Mouse (Mus musculus) left cerebral cortex, postnatal 4 days (tissue): ENCODE data around the gene Gabrr1. TPM values are rescaled to one million over a fixed set of nuclear protein-coding genes. Genes with fewer than 3 reads are reported as not detected.
A peak's percentile ranks its signal among the peaks of the same experiment; 100 is the strongest.
"Not testable (repeated sequence)": the region's sequence is repeated elsewhere in the genome, so short reads cannot be mapped to it uniquely, and the experiment has no call there.

Experiments
- DNase-seq: peaks from one replicate; pipeline ENCODE4 v3.0.0-alpha.2; 2022
- intact Hi-C: fragments of 180-260 bp; cut with DNase I; formaldehyde crosslinking; loops from one replicate; pipeline ENCODE4 v1.15.1; 2025
- total RNA-seq, 2 experiments: library from RNA; stranded (reverse); gene quantifications; 2 replicates each; pipeline ENCODE4 v1.2.3; 2021

Gene Gabrr1
- under 1 TPM in 1 of 2 experiments, not detected in 1; 0.16 TPM for total RNA-seq

DNA sequence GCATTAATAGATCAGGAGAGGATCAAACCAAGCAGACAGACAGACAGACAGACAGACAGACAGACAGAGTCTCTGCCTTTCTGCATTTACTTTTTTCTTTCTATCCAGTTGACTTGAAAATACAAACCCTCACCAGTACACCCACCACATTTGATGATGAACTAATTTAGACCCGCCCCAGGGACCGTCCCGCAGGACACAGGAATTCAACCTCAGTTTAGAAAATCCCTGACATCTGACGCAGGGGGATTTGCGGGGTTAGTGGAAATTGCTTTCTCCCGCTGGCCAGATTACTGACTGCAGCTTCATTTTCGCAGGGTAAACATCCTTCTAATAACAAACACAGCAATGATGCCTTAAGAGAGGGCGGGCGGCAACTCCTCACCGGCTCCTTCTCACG is at the start of gene Gabrr1:
Gene Gabrr1, plus strand, starts transcription at position 301 of the 400 bp plus-strand sequence.
- intact Hi-C loops, result no loop called here
- no peak for DNase-seq

DNA sequence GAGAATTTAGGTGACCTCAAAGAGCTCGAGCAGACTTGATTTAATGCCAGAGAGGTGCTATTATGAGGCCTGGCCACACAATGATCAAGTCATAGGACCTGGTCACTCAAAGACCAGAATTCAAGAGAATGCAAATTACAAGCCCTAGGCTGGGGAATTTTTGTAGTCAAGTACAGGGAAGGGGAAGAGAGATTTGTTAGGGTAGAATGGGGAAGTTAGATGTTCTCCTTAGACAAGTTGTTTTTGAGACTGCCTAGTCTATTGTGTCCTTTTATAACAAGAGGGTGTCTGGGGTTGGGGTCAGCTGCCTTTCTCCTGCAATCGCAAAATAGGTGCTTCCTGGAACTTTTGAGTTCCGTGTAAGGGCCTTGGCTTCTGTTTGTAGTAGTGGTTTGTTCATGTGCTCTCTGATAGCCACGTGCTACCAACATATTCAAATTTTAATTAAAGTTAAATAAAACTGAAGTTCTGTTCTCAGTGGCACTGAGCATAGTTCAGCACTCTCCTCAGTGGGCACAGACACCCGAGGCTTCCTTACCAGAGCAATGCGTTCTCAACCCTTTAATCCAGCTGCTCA is 33.1 kb upstream of the Gabrr1 start:
- intact Hi-C loops, result no loop called here
- DNase-seq, result no peak

DNA sequence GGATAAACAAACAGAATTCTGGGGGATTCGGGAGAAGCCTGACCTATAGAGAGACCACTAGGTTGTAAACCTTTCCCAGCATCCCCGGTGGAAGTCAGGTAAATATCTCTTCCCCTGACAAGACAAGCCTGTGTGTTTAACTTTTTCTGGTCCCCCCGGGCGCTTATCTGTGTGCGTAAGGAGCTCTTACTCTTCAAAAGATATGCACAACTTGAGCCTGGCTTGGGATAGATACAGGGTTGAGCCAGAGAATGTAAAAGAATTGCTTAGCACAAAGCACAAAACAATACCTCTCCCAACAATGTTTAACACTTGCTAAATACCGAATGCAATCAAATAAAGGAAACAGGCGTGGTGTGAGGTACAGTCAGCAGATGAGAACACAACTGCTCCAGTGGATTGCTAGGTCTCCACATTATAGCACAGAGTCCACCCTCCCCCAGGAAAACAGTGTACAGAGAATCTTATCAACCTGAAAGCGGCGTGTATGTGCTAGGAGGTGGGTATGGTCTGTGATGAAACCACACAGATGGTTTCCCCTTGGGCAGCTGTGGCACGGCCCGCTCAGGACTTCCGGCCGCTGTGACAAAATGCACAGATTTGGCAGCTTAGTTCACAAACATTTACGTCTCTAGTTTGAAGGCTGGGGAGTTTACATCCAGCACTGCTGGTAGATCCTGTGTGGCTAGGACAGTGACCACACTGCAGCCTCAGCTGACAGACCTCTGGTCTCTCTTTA is 22.4 kb upstream of the Gabrr1 start:
- intact Hi-C loops, result loop anchor here (10.0 kb wide), 2 partner anchors 85 to 355 kb away; no protein-coding TSS in a partner anchor
- no peak for DNase-seq

DNA sequence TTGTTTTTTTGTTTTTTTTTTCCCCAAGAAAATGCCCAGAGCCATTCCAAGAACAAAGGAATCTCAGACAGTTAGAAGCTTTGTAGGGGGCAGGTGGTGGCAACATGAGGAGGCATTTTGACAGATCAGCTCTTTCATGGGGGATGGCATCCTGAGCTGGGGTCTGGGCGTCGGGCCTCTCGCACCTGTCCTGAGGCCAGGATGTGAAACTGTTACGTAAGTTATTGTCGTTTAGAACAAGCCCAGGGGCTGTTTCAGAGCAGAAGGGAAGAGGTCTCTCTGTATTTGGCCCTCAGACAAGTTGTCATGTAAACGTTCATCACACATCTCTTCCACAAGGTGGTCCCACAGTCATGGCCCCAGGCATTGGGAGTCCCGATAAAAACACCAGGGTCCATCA is 21.5 kb upstream of the Gabrr1 start:
- DNase-seq, result no peak
- intact Hi-C loops, result loop anchor here (10.0 kb wide), 2 partner anchors 86 to 356 kb away; no protein-coding TSS in a partner anchor

DNA sequence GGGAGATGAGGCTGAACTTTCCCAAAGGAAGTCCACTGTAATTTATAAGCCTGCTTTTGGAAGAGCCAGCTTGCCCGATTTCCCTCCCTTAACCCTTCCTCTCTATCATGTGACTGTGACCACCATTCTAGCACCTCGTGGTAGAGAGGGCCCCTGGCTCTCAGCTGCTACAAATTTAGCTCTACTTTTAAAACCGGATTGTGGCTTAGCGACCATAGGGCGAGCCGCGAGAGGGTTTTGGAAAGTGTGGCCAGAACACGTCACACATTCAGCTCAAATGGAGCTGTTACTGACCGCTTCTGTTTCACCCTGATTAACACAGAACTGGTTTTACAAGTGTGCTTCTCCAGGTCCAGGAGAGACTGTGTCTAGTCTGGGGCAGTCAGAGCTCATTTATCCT is 21.0 kb upstream of the Gabrr1 start:
- intact Hi-C loops, result loop anchor here (10.0 kb wide), 2 partner anchors 87 to 357 kb away; no protein-coding TSS in a partner anchor
- DNase-seq, result no peak

DNA sequence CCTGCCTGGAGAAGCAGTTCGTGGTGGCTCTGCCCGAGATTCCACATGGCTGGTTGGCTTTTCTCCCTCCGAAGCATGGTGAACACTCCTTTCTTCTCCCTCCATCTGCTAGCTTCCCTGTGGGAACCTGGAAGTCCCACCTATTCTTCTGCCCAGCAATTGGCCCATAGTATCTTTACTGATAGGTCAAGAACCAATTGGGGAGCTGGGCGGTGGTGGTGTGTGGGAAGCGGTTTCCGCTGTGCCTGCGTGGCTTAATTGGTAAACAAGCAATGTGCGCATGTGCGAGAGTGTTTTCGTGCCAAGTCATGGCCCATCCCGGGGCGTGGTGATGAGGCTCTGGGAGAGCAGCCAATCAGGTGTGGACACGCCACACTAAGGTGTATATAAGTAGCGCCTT is 19.5 kb upstream of the Gabrr1 start:
- DNase-seq, result not testable (repeated sequence)
- intact Hi-C loops, result loop anchor here (10.0 kb wide), 2 partner anchors 88 to 358 kb away; no protein-coding TSS in a partner anchor

DNA sequence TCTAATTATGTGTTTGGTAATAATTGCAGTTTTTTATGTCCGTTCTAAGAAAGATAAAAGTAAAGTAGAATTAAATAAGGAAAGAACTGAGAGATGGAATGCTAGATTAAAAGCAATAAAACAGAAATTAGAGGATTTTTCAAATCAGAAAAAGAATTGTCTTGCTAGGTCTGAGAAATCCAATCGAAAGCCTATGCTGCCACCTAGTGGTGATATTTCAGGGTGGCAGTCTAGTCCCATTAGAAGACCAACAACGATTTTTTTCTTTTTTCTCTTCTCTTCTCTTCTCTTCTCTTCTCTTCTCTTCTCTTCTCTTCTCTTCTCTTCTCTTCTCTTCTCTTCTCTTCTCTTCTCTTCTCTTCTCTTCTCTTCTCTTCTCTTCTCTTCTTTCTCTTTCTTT is 13.2 kb upstream of the Gabrr1 start:
- peak; percentile 83 for DNase-seq
- intact Hi-C loops, result loop anchor here (10.0 kb wide), 2 partner anchors 94 to 364 kb away; no protein-coding TSS in a partner anchor

DNA sequence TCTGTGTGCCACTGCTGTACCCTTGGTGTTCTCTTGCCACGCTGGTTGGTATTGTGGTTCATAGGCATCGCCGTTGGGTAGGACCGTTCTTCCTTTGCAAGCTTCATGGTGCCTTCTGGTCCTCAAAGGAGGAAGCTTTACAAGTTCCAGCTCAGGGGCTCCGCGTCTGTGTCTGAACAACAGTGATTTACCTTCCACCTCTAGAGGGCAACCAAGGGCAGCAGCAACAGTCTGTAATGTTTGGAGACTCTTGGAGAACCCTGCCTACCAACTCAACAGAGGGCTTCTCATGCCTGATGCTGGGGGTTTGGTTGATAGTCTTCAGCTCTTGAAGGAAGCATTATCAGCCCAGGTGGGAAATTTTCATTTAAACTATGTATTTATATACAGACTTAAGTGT is 7.8 kb upstream of the Gabrr1 start:
- intact Hi-C loops, result loop anchor here (2.0 kb wide), 1 partner anchor 168 kb away; no protein-coding TSS in a partner anchor
- peak; percentile 49 for DNase-seq

DNA sequence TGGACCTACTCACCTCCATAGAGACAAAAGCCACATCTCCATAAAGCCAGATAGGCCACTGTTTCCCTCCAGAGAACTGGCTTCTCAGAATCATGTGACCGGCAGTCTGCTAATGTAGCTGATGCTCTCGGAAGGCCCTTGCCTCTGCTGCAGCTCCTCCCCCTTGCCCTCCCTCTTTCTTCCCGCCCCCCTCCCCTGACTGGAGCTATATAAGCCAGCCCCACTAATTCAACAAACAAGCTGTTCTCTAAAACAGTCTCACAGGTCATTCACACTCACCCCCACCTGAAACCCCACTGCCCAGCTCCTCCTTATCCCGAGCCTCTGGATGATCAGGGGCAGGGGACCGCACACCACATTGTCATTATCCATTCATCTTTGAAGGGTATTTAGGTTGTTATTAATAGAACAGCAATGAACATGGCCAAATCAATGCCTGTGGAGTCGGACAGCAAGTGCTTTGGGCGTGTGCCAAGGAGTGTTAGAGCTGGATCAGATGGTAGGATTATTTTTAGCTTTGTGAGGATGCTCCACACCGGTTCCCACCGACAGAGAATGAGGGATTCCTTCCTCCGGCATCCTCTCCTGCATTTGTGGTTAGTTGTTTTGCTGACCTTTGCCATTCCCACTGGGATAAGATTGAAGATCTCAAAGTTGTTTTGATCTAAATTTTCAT is 6.8 kb upstream of the Gabrr1 start:
- DNase-seq, result peak; percentile 76
- intact Hi-C loops, result loop anchor here (2.0 kb wide), 1 partner anchor 167 kb away; no protein-coding TSS in a partner anchor

DNA sequence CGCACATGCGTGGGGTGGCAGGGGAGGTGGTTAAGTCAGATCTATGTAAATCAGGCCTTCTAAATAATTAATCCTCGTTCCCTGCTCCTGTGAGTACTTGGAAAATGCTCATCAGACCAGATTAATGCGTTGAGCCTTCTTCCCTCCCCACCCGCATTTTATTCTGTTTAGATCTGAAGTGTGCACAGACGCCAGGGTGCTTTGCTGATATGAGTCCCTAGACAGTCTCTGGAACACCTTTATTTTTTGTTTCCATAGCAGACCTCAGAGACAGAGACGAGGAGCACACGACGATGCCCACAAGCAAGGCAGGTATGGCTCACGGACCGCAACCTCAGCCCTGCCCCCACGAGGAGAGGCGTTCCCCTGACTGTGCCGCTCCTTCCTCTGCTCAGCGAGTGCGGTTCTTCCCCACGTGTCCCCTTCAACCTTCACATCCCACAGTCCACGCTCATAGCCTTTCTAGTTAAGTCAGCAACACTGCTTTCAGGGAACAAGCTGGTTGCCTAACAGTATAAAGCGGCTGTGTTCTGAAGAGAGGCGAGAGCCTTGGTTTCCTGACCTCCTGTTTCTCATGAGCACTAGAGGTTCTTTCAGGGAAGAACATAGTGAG is 14.5 kb downstream of the Gabrr1 start:
- intact Hi-C loops, result no loop called here
- no peak for DNase-seq

DNA sequence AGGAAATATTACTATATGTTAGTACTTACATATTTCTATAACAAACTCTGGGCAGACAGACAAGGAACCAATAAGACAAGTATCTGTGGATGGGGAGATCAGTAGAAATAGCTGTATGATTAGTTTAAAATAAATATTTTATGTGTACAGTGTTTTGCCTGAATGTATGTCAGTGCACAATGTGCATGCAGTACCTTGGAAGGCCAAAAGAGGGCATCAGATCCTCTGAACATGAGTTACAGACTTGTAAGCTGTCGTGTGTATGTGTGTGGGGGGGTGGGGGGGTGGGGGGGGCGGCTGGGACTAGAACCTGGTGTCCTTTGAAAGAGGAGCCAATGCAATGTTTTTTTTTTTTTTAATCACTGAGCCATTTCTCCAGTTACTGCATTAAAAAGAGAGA is 15.5 kb downstream of the Gabrr1 start:
- DNase-seq, result peak; percentile 50
- intact Hi-C loops, result no loop called here

DNA sequence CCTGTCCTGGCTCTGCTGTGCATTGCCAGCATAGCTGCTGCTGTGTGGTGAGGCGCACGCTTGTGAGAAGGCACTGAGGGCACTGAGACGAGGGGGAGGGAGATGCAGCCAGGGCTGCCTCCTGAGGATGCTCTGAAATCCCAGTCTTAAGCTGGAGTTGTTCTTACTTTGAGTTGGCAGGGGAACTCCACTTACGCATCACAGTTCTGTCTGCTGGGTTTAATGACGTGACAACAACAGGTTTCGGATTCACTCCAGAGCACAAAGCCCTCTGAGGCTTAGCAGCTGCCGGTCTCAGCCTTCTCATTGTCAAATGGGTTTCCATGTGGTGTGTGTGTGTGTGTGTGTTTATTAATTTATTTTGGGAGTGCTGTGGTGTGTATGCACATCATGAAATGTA is 16.8 kb downstream of the Gabrr1 start:
- no peak for DNase-seq
- intact Hi-C loops, result no loop called here

DNA sequence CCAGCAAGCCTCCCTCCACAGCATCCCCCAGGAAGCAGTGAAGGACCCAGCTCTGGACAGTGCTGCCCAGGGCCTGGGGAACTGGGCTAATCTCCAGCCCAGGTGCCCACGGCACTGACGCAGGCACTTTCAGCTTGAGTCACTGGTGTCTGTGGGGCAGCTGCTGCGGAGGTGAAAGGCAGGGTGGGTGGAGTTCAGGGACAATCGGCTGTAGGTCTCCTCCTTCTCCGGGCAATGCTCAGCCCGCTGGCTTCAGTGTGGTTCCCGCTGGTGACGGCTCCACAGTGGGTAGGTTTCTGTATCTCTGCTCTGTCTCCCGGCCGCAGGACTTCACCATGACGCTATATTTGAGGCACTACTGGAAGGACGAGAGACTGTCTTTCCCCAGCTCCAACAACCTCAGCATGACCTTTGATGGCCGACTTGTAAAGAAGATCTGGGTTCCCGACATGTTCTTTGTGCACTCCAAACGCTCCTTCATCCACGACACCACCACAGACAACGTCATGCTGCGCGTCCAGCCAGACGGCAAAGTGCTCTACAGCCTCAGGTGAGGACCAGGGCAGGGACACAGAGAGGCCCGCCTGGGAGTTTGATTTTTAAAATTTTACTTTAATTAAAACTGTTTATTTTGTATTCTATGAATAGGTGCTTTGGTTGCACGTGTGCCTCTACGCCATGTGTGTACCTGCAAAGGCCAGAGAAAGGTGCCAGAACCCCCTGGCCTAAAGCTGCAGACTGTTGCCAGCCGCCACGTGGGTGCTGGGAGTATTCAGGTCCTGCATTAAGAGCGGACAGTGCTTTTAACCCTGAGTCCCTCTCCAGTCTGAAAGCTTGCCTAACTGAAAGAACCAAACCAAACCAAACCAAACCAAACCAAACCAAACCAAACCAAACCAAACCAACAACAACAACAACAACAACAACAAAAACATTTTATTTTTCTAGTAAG is 20.0 kb downstream of the Gabrr1 start:
- no peak for DNase-seq
- intact Hi-C loops, result no loop called here

DNA sequence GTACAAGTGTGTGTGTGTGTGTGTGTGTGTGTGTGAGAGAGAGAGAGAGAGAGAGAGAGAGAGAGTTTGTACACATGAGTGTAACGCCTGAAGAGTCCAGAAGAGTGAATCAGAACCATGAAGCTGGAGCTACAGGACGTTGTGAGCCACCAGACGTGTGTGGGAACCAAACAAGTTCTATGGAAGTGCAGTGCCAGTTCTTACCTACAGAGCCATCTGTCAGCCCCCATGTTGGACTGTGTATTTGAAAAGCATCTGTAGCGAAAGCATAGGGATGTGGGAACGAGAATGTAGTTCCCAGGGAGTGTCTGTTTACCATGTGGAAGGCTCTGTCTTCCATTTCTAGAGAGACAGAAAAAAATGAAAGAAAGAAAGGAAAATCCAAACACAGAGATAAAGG is 51.2 kb downstream of the Gabrr1 start:
- DNase-seq, result no peak

DNA sequence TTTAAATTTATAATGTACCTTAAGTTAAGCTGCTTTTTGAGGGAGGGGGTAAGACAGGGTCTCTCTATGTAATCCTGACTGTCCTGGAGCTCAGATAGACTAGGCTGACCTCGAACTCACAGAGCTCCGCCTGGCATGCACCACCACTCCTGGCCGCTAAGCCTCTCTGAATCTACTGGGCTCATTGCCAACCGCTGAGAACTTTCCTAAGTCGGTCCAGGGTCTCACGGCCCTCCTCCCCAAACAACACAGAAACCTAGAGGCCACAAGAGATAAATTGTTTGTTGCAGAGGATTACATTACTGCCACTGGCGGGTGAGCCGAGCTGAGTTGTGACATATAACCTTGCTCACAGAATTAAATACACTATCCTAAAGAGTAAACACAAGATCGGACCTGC is 55.8 kb downstream of the Gabrr1 start:
- peak; percentile 68 for DNase-seq
- intact Hi-C loops, result no loop called here

More for the DNA sequence above, 51.2 kb downstream of the Gabrr1 start:
- intact Hi-C loops, result no loop called here

DNA sequence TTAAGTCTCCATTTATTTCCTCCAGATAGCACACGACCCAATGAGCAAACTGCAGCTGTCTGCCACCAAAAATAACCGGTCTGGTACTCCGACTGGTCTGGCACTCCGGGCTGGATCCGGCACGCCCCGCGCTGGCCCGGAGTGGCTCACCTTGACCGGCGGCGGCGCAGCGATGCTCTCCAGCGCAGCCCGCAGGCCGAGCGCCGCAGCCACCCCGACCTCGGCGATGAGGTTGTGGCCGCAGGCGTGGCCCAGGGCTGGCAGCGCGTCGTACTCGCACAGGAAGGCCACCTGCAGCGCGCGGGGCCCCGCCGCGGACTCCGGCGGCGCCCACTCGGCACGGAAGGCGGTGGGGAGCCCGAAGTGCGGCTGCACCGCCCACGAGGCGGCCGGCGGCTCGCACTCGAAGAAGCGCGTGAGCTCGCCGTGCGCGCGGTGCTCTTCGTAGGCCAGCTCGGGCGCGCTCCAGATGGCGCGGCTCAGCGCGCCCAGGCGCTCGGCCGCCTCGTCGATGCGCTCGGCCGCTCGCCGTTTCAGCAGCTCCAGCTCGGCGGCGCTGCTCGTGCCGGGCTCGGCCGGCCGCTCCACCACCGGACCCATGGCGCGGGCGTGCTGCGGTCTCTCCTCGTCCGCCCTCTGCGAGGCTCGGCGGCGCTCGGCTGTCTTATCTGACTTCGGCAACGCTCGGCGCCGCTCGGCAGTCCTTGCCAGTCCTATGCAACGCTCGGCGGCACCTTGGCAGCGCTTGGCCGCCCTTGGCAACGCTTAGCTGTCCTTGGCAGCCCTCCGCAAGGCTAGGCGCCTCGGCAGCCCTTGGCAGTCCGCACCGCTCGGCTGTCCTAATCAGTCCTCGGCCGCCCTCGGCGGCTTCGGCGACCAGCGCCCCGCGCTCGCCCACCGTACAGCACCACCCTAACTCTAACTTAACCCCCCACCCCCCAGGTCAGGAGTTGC is 56.7 kb downstream of the Gabrr1 start:
- intact Hi-C loops, result no loop called here
- peak; percentile 99 for DNase-seq

DNA sequence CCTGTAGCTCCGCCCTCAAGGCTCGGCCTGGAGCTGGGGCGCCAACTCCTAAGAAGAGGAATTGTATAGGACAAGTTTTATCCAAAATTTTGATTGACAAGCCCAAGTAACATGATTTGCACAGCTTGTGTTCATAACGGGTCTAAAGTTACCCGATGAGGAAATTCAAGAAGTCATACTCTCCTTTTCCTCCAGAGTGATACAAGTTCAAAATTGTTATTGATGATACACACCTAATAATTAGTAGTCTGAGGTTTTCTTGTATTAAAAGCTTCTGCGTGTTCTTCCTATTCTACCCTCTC is 57.4 kb downstream of the Gabrr1 start, which contains the start of gene Pm20d2:
Gene Pm20d2, minus strand, starts transcription at position 3 of the 302 bp plus-strand sequence.
- intact Hi-C loops, result no loop called here
- DNase-seq, result no peak

DNA sequence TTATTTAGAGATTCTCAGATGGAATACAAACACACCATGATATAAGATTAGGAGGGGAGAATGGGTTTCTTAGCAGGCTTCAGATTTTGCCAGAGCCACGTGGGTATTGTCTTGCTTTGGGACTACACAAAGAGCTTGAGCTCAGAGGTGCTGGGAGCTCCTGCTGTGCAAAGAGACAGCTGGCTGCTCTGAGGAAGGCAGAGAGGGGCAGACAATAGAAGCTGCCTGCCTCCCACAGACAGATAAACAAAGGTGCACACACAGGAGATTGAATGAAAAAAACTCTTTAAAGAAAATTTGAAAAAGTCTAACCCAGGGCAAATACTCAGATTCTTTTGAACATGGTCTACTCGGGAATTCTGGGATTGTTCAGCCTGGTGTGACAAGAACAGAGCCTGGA is 65.8 kb downstream of the Gabrr1 start:
- no peak for DNase-seq
- intact Hi-C loops, result no loop called here

DNA sequence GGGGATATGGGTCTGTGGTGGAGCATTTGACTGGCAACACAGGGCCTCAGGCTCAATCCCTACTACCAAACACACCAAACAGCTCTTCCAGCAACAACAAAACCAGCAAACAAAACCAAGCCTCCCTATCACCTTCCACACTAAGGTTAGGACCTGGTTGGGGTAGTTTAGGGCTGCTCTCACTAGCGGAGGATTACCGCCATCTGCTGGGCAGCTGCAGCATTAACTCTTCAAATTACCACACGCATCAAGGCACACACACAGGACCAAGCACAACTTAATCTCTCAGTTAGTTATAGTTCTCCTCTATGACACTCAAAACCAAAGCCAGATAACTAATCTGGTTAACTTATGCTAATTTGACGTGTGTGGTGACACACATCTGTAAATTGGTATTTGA is 72.4 kb downstream of the Gabrr1 start:
- peak; percentile 63 for DNase-seq
- intact Hi-C loops, result loop anchor here (10.0 kb wide), 1 partner anchor 90 kb away; the partner anchor contains the start of gene Pnrc1
